Mouse (Mus musculus): ENCODE measurements around the gene Nasp. TPM values are rescaled to one million over a fixed set of nuclear protein-coding genes. Genes with fewer than 3 reads are reported as not detected.

The Nasp gene
- polyA plus RNA-seq, 1 experiment from 2014 or later, result 144 TPM

- peak within 1 kb of the TSS; percentile 96 for H3K4me2 ChIP-seq (replicated peaks; ENCODE audit: low read depth, low read length)
- 24% methylated on average over 5 of the region's 5 CpGs for WGBS
- H3K9ac ChIP-seq (replicated peaks; ENCODE audit: low read length), result peak within 1 kb of the TSS; percentile 72
- H3K36me3 ChIP-seq (ENCODE audit: insufficient read depth, low read length), result peaks cover 25% of the 10 kb centered on the region
- peak within 1 kb of the TSS; percentile 68 for H3K4me3 ChIP-seq (ENCODE audit: low read length)
- H3K27me3 ChIP-seq (ENCODE audit: insufficient read depth, low read length), result no peaks in the 10 kb centered on the region
- H3K4me1 ChIP-seq (ENCODE audit: insufficient read depth, low read length), result peaks cover 20% of the 10 kb centered on the region
- peak within 1 kb of the TSS; percentile 89 for H3K27ac ChIP-seq (ENCODE audit: low read length)
- ATAC-seq (ENCODE audit: low FRiP score, low TSS enrichment), result no peak
- no peaks in the 10 kb centered on the region for H3K9me3 ChIP-seq (ENCODE audit: low read length)
Observed at GRCm38 (mm10) chr4:116596379-116596778, 31.4 kb downstream of the Nasp start, which contains the start of gene Ccdc17. TSS of gene Ccdc17 (plus strand) at chr4:116596654.

- Histone ChIP-seq H3K27ac (ENCODE audit: low read length) (no peak overlapping the region), H3K4me3 (ENCODE audit: low read length) (no peak overlapping the region), H3K4me2 (replicated peaks; ENCODE audit: low read depth, low read length) (no peak overlapping the region), H3K27me3 (ENCODE audit: insufficient read depth, low read length) (no peaks in the 10 kb centered on the region), H3K4me1 (ENCODE audit: insufficient read depth, low read length) (peaks cover 20% of the 10 kb centered on the region), H3K9ac (replicated peaks; ENCODE audit: low read length) (no peak overlapping the region), H3K36me3 (ENCODE audit: insufficient read depth, low read length) (peaks cover 25% of the 10 kb centered on the region), H3K9me3 (ENCODE audit: low read length) (no peaks in the 10 kb centered on the region)
- 81% methylated on average over 8 of the region's 8 CpGs for WGBS
- ATAC-seq (ENCODE audit: low FRiP score, low TSS enrichment), result no peak
Observed at GRCm38 (mm10) chr4:116595793-116596192, 31.9 kb downstream of the Nasp start.

GRCm38 (mm10) chr4:116558151-116558882 lies 69.4 kb downstream of the Nasp start:
- H3K27ac ChIP-seq (ENCODE audit: low read length), result peak overlapping the region; percentile 98
- H3K27me3 ChIP-seq (ENCODE audit: insufficient read depth, low read length), result no peaks in the 10 kb centered on the region
- peak overlapping the region; percentile 73 for H3K4me2 ChIP-seq (replicated peaks; ENCODE audit: low read depth, low read length)
- no peak for ATAC-seq (ENCODE audit: low FRiP score, low TSS enrichment)
- WGBS, result 4% methylated on average over 15 of the region's 15 CpGs
- no peaks in the 10 kb centered on the region for H3K9me3 ChIP-seq (ENCODE audit: low read length)
- peak overlapping the region; percentile 97 for H3K9ac ChIP-seq (replicated peaks; ENCODE audit: low read length)
- peaks cover 11% of the 10 kb centered on the region; the same call in 1 of the 2 replicates for H3K36me3 ChIP-seq (ENCODE audit: insufficient read depth, low read length)
- peak overlapping the region; percentile 89 for H3K4me3 ChIP-seq (ENCODE audit: low read length)
- peaks cover 14% of the 10 kb centered on the region; the same call in 1 of the 2 replicates for H3K4me1 ChIP-seq (ENCODE audit: insufficient read depth, low read length)

- H3K4me1 ChIP-seq (ENCODE audit: insufficient read depth, low read length), result peaks cover 14% of the 10 kb centered on the region; the same call in 1 of the 2 replicates
- peak; percentile 97 for ATAC-seq (ENCODE audit: low FRiP score, low TSS enrichment)
Observed at GRCm38 (mm10) chr4:116557306-116558121, 70.2 kb downstream of the Nasp start, which contains the start of gene Gpbp1l1. TSS of gene Gpbp1l1 (plus strand) at chr4:116557658.

DNA sequence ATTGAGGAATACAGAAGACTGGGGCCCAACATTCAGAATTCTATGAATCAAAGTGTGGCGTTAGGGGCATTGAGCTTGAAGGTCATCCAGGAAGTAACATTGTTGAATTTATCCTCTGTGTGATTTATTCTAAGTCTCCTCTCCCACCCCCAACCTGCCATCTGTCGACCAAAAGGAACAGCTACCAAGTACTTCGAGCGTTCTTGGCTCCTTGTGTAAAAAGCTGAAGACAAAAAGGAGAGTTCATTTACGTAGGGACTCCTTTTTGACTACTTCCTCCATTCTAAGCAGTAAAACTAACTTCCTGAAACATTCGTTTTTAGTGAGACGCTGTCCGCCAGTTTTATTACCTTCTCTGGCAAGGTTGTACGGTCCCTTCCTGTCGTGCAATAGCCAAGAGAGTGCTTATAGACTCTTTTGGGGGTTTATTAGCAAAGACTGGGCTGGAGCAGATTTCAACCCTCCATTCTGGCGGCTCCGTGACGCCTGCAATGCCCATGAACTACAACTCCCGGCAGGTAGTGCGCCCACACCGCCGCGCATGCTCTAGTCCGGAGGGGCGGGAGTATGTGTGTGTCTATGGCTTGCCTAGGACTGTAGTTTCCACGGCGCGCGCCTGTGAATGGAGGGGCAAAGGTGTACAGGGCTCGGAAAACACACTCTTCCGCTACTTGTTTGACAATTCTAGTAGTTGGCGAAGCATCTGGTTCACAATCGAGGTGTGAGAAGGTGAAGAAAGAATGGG lies 71.0 kb downstream of the Nasp start:
- under 1% methylated on average over 28 of the region's 28 CpGs for WGBS
- peak overlapping the region; percentile 89 for H3K4me3 ChIP-seq (ENCODE audit: low read length)
- ATAC-seq (ENCODE audit: low FRiP score, low TSS enrichment), result peak; percentile 97
- H3K9me3 ChIP-seq (ENCODE audit: low read length), result no peaks in the 10 kb centered on the region
- peak overlapping the region; percentile 98 for H3K27ac ChIP-seq (ENCODE audit: low read length)
- peaks cover 14% of the 10 kb centered on the region; the same call in 1 of the 2 replicates for H3K4me1 ChIP-seq (ENCODE audit: insufficient read depth, low read length)
- peaks cover 10% of the 10 kb centered on the region; the same call in 1 of the 2 replicates for H3K36me3 ChIP-seq (ENCODE audit: insufficient read depth, low read length)
- no peaks in the 10 kb centered on the region for H3K27me3 ChIP-seq (ENCODE audit: insufficient read depth, low read length)
- H3K9ac ChIP-seq (replicated peaks; ENCODE audit: low read length), result peak overlapping the region; percentile 97
- peak overlapping the region; percentile 83 for H3K4me2 ChIP-seq (replicated peaks; ENCODE audit: low read depth, low read length)

More at GRCm38 (mm10) chr4:116557306-116558121, 70.2 kb downstream of the Nasp start, which contains the start of gene Gpbp1l1:
- Histone ChIP-seq H3K27me3 (ENCODE audit: insufficient read depth, low read length) (no peaks in the 10 kb centered on the region), H3K9me3 (ENCODE audit: low read length) (no peaks in the 10 kb centered on the region), H3K27ac (ENCODE audit: low read length) (peak within 1 kb of the TSS; percentile 98), H3K36me3 (ENCODE audit: insufficient read depth, low read length) (peaks cover 14% of the 10 kb centered on the region; the same call in 1 of the 2 replicates), H3K9ac (replicated peaks; ENCODE audit: low read length) (peak within 1 kb of the TSS; percentile 97), H3K4me2 (replicated peaks; ENCODE audit: low read depth, low read length) (peak within 1 kb of the TSS; percentile 83), H3K4me3 (ENCODE audit: low read length) (peak within 1 kb of the TSS; percentile 89)
- WGBS, result under 1% methylated on average over 76 of the region's 78 CpGs

GRCm38 (mm10) chr4:116555413-116556300 lies 72.1 kb downstream of the Nasp start, which contains the start of gene Tmem69:
TSS of gene Tmem69 (minus strand) at chr4:116555936.
- no peak for ATAC-seq (ENCODE audit: low FRiP score, low TSS enrichment)
- peak within 1 kb of the TSS; percentile 98 for H3K27ac ChIP-seq (ENCODE audit: low read length)
- peak within 1 kb of the TSS; percentile 89 for H3K4me3 ChIP-seq (ENCODE audit: low read length)
- peaks cover 8% of the 10 kb centered on the region; the same call in 1 of the 2 replicates for H3K36me3 ChIP-seq (ENCODE audit: insufficient read depth, low read length)
- H3K9me3 ChIP-seq (ENCODE audit: low read length), result no peaks in the 10 kb centered on the region
- H3K9ac ChIP-seq (replicated peaks; ENCODE audit: low read length), result peak within 1 kb of the TSS; percentile 97
- 5% methylated on average over 23 of the region's 23 CpGs for WGBS
- H3K4me2 ChIP-seq (replicated peaks; ENCODE audit: low read depth, low read length), result peak within 1 kb of the TSS; percentile 83
- H3K27me3 ChIP-seq (ENCODE audit: insufficient read depth, low read length), result no peaks in the 10 kb centered on the region
- peaks cover 14% of the 10 kb centered on the region; the same call in 1 of the 2 replicates for H3K4me1 ChIP-seq (ENCODE audit: insufficient read depth, low read length)

DNA sequence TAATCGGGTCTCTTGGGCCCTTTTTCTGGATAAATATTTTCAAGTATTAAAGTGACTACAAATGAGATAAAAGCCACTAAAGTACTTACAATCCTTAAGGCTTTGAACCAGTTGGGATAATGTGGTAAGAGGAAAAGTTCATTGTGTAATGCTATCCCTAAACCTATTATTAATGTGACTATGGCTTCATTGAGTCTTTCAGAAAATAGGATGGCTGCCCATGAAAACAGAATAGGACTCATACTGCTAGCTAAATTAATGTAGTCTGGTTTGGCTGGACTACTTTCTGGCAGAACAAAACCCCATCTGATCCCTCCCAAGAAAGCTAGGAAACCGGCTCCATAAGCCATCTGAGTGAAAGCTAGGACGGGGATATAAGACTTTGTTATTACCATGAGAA lies 74.7 kb downstream of the Nasp start:
- Histone ChIP-seq H3K4me2 (replicated peaks; ENCODE audit: low read depth, low read length) (no peak overlapping the region), H3K9me3 (ENCODE audit: low read length) (no peaks in the 10 kb centered on the region), H3K4me3 (ENCODE audit: low read length) (no peak overlapping the region), H3K27ac (ENCODE audit: low read length) (no peak overlapping the region), H3K27me3 (ENCODE audit: insufficient read depth, low read length) (no peaks in the 10 kb centered on the region), H3K9ac (replicated peaks; ENCODE audit: low read length) (no peak overlapping the region), H3K36me3 (ENCODE audit: insufficient read depth, low read length) (peaks cover 8% of the 10 kb centered on the region; the same call in 1 of the 2 replicates), H3K4me1 (ENCODE audit: insufficient read depth, low read length) (peaks cover 7% of the 10 kb centered on the region; the same call in 1 of the 2 replicates)
- 88% methylated on average over 3 of the region's 3 CpGs for WGBS
- no peak for ATAC-seq (ENCODE audit: low FRiP score, low TSS enrichment)
